Mouse (Mus musculus) lung, embryonic 14.5 days (tissue): ENCODE measurements at regions not wholly inside any gene's neighbourhood (a gene's known extent, or its start where the extent isn't known, plus 50 kb on each side); places are given as distances from the start of the nearest gene placed in this dataset.
A peak's percentile ranks its signal among the peaks of the same experiment; 100 is the strongest.

Experiments
- ATAC-seq: fragments of 200-750 bp; cut with Nextera tagmentation; 2 replicates; pipeline ENCODE4 v1.8.0; 2017; ENCODE audit warnings: mild to moderate bottlenecking, moderate TSS enrichment, moderate library complexity; ENCODE audit not compliant: insufficient read depth
- DNase-seq: peaks from one replicate; pipeline ENCODE4 v3.0.0-alpha.2; 2015
- H3K27ac ChIP-seq: fragments of 300-500 bp; sonication (generic); 2 replicates; pipeline ENCODE4 v1.5.1; 2014; ENCODE audit warnings: low read depth, mild to moderate bottlenecking, moderate library complexity
- H3K27me3 ChIP-seq: fragments of 300-500 bp; sonication (generic); 2 replicates; pipeline ENCODE4 v1.6.1; 2014; ENCODE audit warnings: low read length, control low read depth; ENCODE audit not compliant: insufficient read depth
- H3K36me3 ChIP-seq: fragments of 300-500 bp; sonication (generic); 2 replicates; pipeline ENCODE4 v1.6.1; 2014; ENCODE audit warnings: control low read depth; ENCODE audit not compliant: insufficient read depth
- H3K4me1 ChIP-seq: fragments of 300-500 bp; sonication (generic); 2 replicates; pipeline ENCODE4 v1.6.1; 2014; ENCODE audit warnings: antibody characterized with exemption, control low read depth; ENCODE audit not compliant: insufficient read depth
- H3K4me2 ChIP-seq: fragments of 300-500 bp; sonication (generic); 2 replicates; pipeline ENCODE4 v1.6.1; 2014; ENCODE audit warnings: mild to moderate bottlenecking
- H3K4me3 ChIP-seq: fragments of 300-500 bp; sonication (generic); 2 replicates; pipeline ENCODE4 v1.5.1; 2014; ENCODE audit warnings: low read depth, low read length
- H3K9ac ChIP-seq: fragments of 300-500 bp; sonication (generic); 2 replicates; pipeline ENCODE4 v1.6.1; 2014
- H3K9me3 ChIP-seq: fragments of 300-500 bp; sonication (generic); 2 replicates; pipeline ENCODE4 v1.6.1; 2016; ENCODE audit warnings: low read depth, low read length, control low read depth
- CTCF ChIP-seq: IDR thresholded peaks from 2 replicates; pipeline ENCODE4 v1.5.1; 2016; ENCODE audit warnings: antibody characterized with exemption, low read depth
- WGBS: fragments of 180-500 bp; shearing (Covaris S2); extraction: QIAGEN DNeasy Blood & Tissue Kit; methylation state at CpG from one replicate; pipeline ENCODE4 v1.1.7; 2014; 5-methylcytosine and 5-hydroxymethylcytosine counted together

DNA sequence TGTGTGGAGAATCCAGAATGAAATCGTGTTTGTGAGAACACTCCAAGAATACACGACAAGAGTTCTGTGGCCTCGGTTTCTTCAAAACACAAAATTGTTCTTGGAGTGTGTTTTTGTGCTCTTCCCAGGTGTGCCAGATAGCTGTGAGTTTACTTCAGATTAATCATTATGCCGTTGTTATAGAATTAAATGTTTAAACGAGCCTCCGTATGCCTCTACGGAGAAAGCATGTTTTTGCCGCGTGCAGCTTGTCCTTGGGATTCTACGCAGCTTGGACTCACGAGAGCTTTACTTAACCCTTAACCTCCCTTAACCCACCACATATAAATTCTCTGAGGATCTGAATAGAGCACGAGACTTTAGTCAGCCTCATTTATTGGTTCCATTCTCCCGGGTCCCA, 455.7 kb upstream of the Kazn start:
- 64% methylated on average over 13 of the region's 13 CpGs for WGBS
- no peak for TF ChIP-seq CTCF
- Histone ChIP-seq H3K9ac (no peak overlapping the region), H3K4me3 (no peak overlapping the region), H3K9me3 (no peaks in the 10 kb centered on the region), H3K36me3 (no peaks in the 10 kb centered on the region), H3K27ac (no peak overlapping the region), H3K27me3 (no peaks in the 10 kb centered on the region), H3K4me2 (no peak overlapping the region), H3K4me1 (no peaks in the 10 kb centered on the region)
- no peak for ATAC-seq
- DNase-seq = no peak

DNA sequence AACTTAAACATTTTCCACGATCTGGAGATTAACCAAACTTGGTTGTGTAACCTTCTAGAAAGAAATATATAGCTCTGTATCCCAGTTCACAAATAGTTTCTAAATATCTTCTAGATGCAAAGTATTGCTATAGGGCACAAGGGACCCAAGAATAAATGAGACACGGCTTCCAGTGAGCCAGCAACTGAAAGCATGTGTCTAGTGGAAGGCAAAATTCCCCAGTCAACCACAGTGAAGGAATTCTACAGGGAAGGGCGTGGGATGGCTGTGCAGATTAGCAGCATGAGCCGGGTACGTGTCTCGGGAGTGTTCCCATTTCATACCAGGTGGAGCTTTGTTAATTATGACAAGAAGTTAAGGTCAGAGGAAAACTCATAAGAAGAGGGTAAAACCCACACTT, 449.0 kb upstream of the Kazn start:
- no peak for ATAC-seq
- 74% methylated on average over 6 of the region's 6 CpGs for WGBS
- no peak for TF ChIP-seq CTCF
- H3K27me3 ChIP-seq = no peaks in the 10 kb centered on the region
- H3K4me1 ChIP-seq = no peaks in the 10 kb centered on the region
- DNase-seq = no peak
- no peak overlapping the region for H3K4me3 ChIP-seq
- no peak overlapping the region for H3K4me2 ChIP-seq
- no peaks in the 10 kb centered on the region for H3K36me3 ChIP-seq
- no peak overlapping the region for H3K9ac ChIP-seq
- H3K27ac ChIP-seq = no peak overlapping the region
- no peaks in the 10 kb centered on the region for H3K9me3 ChIP-seq

DNA sequence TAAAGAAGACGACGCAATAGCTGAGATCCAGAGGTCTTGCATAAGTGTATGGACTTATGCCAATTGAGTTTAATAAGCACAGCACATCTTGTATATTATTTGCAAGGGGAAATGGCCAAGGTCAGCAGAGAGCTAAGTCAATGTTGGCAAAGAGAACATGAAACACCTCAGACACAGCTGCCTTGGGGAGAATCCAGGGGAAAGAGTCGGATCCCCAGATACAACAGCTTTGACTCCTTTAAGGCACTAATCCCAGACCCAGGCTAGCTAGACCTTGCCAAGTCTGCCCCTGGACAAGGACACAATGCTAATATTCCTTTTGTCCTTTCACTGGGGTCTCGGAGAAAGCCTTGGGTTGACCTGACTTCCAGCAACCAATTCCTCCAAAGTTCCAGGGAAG, 438.2 kb upstream of the Kazn start:
- no peak overlapping the region for H3K9ac ChIP-seq
- no peak for TF ChIP-seq CTCF
- no peaks in the 10 kb centered on the region for H3K36me3 ChIP-seq
- 76% methylated on average over 4 of the region's 4 CpGs for WGBS
- H3K27me3 ChIP-seq = no peaks in the 10 kb centered on the region
- no peaks in the 10 kb centered on the region for H3K4me1 ChIP-seq
- no peaks in the 10 kb centered on the region for H3K9me3 ChIP-seq
- no peak overlapping the region for H3K4me2 ChIP-seq
- no peak overlapping the region for H3K4me3 ChIP-seq
- DNase-seq (peak; percentile 13), ATAC-seq (no peak)
- no peak overlapping the region for H3K27ac ChIP-seq

DNA sequence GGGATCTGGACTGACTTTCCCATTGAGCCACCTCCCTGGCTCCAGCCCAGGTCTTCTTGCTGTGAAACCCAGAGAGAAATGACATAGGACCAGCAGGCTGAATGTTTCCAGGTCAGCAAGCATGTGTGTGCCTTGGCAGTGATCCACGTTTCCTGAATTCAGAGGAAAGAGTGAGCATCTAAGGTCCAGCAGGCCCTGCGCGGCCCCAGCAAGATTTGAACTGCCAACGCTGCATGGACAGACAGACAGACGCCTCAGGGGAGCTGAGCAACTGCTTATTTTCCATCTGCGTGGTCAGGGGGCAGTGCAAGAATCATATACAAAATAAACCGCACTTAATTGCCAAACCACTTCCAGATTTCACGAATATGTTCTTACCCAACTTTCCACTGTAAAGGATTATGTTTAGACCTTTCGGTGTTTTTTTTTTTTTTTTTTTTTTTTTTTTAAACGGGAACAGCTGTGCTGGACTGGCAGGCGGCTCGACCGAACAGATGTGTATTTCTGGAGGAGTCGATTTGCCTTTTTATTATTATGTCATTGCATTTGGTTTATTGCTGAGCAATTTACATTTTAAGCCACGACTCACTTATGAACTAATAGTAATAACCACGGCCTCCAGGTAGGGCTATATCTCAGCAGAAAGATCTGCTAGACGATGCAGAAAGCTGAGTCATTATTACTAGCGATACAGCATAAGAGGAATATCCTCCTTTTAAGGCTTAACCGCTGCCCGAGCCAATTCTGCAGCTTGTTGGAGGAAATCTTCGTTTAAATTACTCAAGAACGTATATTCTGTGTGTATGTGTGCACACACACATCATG, 435.7 kb upstream of the Kazn start:
- Histone ChIP-seq H3K27ac (no peak overlapping the region), H3K4me3 (no peak overlapping the region), H3K36me3 (no peaks in the 10 kb centered on the region), H3K4me1 (no peaks in the 10 kb centered on the region), H3K4me2 (no peak overlapping the region), H3K27me3 (no peaks in the 10 kb centered on the region), H3K9me3 (no peaks in the 10 kb centered on the region), H3K9ac (no peak overlapping the region)
- 54% methylated on average over 22 of the region's 22 CpGs for WGBS
- DNase-seq = peak; percentile 54
- ATAC-seq = no peak; the same call in 1 of the 2 replicates
- TF ChIP-seq CTCF = no peak

DNA sequence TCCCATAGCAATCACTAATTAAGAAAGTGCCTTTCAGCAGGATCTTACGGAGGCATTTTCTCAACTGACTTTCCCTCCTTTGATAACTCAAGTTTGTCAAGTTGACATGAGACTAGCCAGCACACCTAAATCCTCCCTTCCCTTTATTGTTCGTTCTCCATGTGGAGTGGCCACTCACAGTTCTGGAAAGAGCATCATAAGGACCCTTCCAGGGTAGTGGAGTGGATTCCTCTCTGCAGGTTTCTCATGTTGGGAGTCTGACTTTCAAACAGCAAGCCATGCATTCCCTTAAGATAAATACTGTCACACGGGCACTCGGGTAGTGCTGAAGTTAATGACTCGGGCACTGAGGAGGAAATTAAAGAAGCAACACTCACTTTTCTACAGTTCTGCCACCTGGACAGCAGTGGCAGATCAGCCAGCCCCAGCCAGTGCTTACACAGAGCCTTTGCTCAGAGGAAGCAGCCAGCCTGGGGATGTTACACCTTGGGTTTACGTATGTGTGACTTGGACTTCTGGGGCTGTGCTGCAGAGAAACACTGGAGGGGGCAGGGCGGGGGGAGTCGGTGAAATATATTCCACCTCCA, 432.8 kb upstream of the Kazn start:
- Histone ChIP-seq H3K9ac (no peak overlapping the region), H3K9me3 (no peaks in the 10 kb centered on the region), H3K4me3 (no peak overlapping the region), H3K27me3 (no peaks in the 10 kb centered on the region), H3K27ac (no peak overlapping the region), H3K4me2 (no peak overlapping the region), H3K36me3 (no peaks in the 10 kb centered on the region), H3K4me1 (no peaks in the 10 kb centered on the region)
- WGBS = 40% methylated on average over 8 of the region's 8 CpGs
- TF ChIP-seq CTCF = no peak
- DNase-seq (peak; percentile 9), ATAC-seq (peak; percentile 54; the same call in 1 of the 2 replicates)

DNA sequence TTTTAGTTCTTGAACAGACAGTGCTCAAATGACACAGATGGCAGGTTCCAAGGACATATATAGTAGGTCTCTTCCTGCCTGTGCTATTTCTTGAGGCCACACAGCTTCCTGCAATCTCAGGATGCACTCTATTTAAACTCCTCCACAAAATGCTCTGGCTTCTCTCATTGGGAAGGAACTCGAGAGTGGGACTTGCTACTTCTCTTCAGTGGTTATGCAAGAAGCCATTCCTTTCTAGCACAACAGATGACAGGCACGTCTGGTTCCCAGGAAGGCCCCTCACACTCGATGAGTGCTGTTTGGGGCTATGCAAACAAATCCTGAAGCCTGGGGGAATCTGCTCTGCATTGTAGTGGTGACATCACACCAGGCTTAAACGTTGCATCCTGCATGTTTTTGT, 425.6 kb upstream of the Kazn start:
- no peak overlapping the region for H3K9ac ChIP-seq
- H3K4me1 ChIP-seq = no peaks in the 10 kb centered on the region
- no peaks in the 10 kb centered on the region for H3K27me3 ChIP-seq
- H3K27ac ChIP-seq = no peak overlapping the region
- no peaks in the 10 kb centered on the region for H3K9me3 ChIP-seq
- WGBS = 35% methylated on average over 4 of the region's 4 CpGs
- H3K36me3 ChIP-seq = no peaks in the 10 kb centered on the region
- H3K4me2 ChIP-seq = no peak overlapping the region
- no peak for TF ChIP-seq CTCF
- DNase-seq (no peak), ATAC-seq (no peak)
- H3K4me3 ChIP-seq = no peak overlapping the region

DNA sequence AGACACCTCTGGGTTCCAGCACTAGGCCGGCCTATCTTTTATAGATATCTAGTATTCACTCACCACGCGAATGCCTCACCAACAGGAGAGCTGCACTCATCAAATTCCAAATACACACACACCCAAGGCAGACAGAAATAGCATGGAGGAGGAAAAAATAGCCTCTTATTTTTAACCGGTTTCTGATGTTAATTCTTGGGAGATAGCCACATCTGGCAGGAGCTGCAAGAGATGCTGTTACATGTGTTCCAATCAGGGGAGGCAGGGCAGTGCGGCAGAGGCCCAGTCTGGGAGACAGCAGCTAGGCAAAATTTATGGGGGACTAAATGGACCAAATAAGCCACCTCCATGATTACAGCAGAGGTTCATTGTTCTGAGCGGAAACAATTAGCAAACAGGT, 419.0 kb upstream of the Kazn start:
- Histone ChIP-seq H3K27ac (no peak overlapping the region), H3K4me2 (no peak overlapping the region), H3K27me3 (no peaks in the 10 kb centered on the region), H3K36me3 (no peaks in the 10 kb centered on the region), H3K9ac (no peak overlapping the region), H3K4me3 (no peak overlapping the region), H3K4me1 (no peaks in the 10 kb centered on the region), H3K9me3 (no peaks in the 10 kb centered on the region)
- ATAC-seq = no peak
- TF ChIP-seq CTCF = no peak
- DNase-seq = no peak
- WGBS = 74% methylated on average over 6 of the region's 6 CpGs
